11 mouse cellular contexts compared by ENCODE assay signal in genomic region chr11:86851714-86852533, GRCm38 (mm10). TPM values are rescaled to one million over a fixed set of nuclear protein-coding genes. Genes with fewer than 3 reads are reported as not detected.
DNase-seq lines count a peak whose midpoint lies in the region; ATAC-seq and TF ChIP-seq lines count a peak whose summit lies in the region.
"Had no signal": no experiment of that assay in that cellular context is flagged by ENCODE, and none has a peak within 500 bp of the region (broad histone marks: within the 10 kb centered on the region; RNA-seq: fewer than 3 reads in every experiment).

No protein-coding gene starts in this region.

- no peak for TF ChIP-seq RAD21 in CH12.LX (IDR thresholded peaks at IDR 0.05; ENCODE audit: low read depth, low read length)

- H3K27ac ChIP-seq in hindbrain, embryonic 13.5 days = peak overlapping the region; percentile 71
- H3K27ac ChIP-seq in hindbrain, embryonic 10.5 days = no peak overlapping the region
- no peak overlapping the region for H3K27ac ChIP-seq in CH12.LX (ENCODE audit: insufficient read depth, low read depth)
- peak overlapping the region; percentile 72 for H3K27ac ChIP-seq in forebrain, embryonic 10.5 days
- peak overlapping the region; percentile 62 for H3K27ac ChIP-seq in midbrain, embryonic 15.5 days
- H3K27ac ChIP-seq: heart, adult 2 months had no signal

- no peaks in the 10 kb centered on the region for H3K27me3 ChIP-seq in hindbrain, embryonic 13.5 days
- H3K27me3 ChIP-seq in hindbrain, embryonic 10.5 days (ENCODE audit: insufficient read depth, poor library complexity, severe bottlenecking) = no peaks in the 10 kb centered on the region
- H3K27me3 ChIP-seq in CH12.LX (replicated peaks) = no peaks in the 10 kb centered on the region
- no peaks in the 10 kb centered on the region for H3K27me3 ChIP-seq in forebrain, embryonic 10.5 days (ENCODE audit: poor library complexity, severe bottlenecking)
- no peaks in the 10 kb centered on the region for H3K27me3 ChIP-seq in midbrain, embryonic 15.5 days (replicated peaks)

- no peak for TF ChIP-seq EP300 in CH12.LX (IDR thresholded peaks at IDR 0.05; ENCODE audit: low read length)

- no peaks in the 10 kb centered on the region for H3K9me3 ChIP-seq in hindbrain, embryonic 13.5 days
- H3K9me3 ChIP-seq in hindbrain, embryonic 10.5 days = 0 out of 2 replicates have a peak, but pooled peaks cover 3% of the 10 kb centered on the region
- no peaks in the 10 kb centered on the region for H3K9me3 ChIP-seq in CH12.LX (replicated peaks; ENCODE audit: low read length)
- H3K9me3 ChIP-seq in forebrain, embryonic 10.5 days = no peaks in the 10 kb centered on the region; the same call in 1 of the 2 replicates
- H3K9me3 ChIP-seq in midbrain, embryonic 15.5 days = no peaks in the 10 kb centered on the region

- peaks cover 31% of the 10 kb centered on the region for H3K4me1 ChIP-seq in hindbrain, embryonic 13.5 days (replicated peaks)
- H3K4me1 ChIP-seq in hindbrain, embryonic 10.5 days (replicated peaks) = peaks cover 26% of the 10 kb centered on the region
- peaks cover 4 to 9% of the 10 kb centered on the region in 2 experiments for H3K4me1 ChIP-seq in CH12.LX (ENCODE audit: control insufficient read depth in 1 of 2, insufficient read depth in 2 of 2)
- peaks cover 44% of the 10 kb centered on the region for H3K4me1 ChIP-seq in forebrain, embryonic 10.5 days
- peaks cover 30% of the 10 kb centered on the region for H3K4me1 ChIP-seq in midbrain, embryonic 15.5 days

- no peak for ATAC-seq in hindbrain, embryonic 13.5 days (ENCODE audit: low FRiP score)
- no peak for ATAC-seq in midbrain, embryonic 15.5 days (replicated peaks)

- 26% methylated on average over 7 of the region's 7 CpGs for WGBS in hindbrain, embryonic 13.5 days
- 52% methylated on average over 7 of the region's 7 CpGs for WGBS in hindbrain, embryonic 10.5 days
- WGBS in forebrain, embryonic 10.5 days = 43% methylated on average over 7 of the region's 7 CpGs
- 20% methylated on average over 7 of the region's 7 CpGs for WGBS in midbrain, embryonic 15.5 days

- no peak for TF ChIP-seq POLR2A in CH12.LX (IDR thresholded peaks at IDR 0.05; ENCODE audit: low read depth, low read length)

- peak overlapping the region; percentile 4 for H3K4me2 ChIP-seq in hindbrain, embryonic 13.5 days
- H3K4me2 ChIP-seq in CH12.LX (ENCODE audit: insufficient read depth, low read depth, poor library complexity, severe bottlenecking) = no peak overlapping the region; the same call in 1 of the 2 replicates
- H3K4me2 ChIP-seq in midbrain, embryonic 15.5 days = peak overlapping the region; percentile 10; the same call in 1 of the 2 replicates

- in situ Hi-C loops in CH12.LX (cut with MboI; ENCODE audit: low pct_ligation_motif_present, low pct_unique_long_range_greater_than_20kb, low sequenced_read_pairs) = no loop called here

- H3K36me3 ChIP-seq in hindbrain, embryonic 13.5 days = no peaks in the 10 kb centered on the region
- H3K36me3 ChIP-seq in hindbrain, embryonic 10.5 days = no peaks in the 10 kb centered on the region
- no peaks in the 10 kb centered on the region for H3K36me3 ChIP-seq in CH12.LX (replicated peaks in 1 of 2; ENCODE audit: control insufficient read depth in 1 of 2, insufficient read depth in 1 of 2, low read length in 1 of 2)
- H3K36me3 ChIP-seq in forebrain, embryonic 10.5 days (replicated peaks) = no peaks in the 10 kb centered on the region
- no peaks in the 10 kb centered on the region for H3K36me3 ChIP-seq in midbrain, embryonic 15.5 days (replicated peaks)

- dilution Hi-C loops in CH12.LX (cut with MboI; ENCODE audit: extremely low pct_ligation_motif_present, extremely low pct_unique_long_range_greater_than_20kb, low sequenced_read_pairs) = no loop called here

- DNase-seq in hindbrain, embryonic 10.5 days (ENCODE audit: low spot score) = no peak
- DNase-seq in CH12.LX (ENCODE audit: extremely low read depth) = no peak
- no peak for DNase-seq in forebrain, embryonic 10.5 days (ENCODE audit: extremely low spot score, low spot score)
- no peak for DNase-seq in embryo, embryonic 10 days (ENCODE audit: low spot score)
- no peak for DNase-seq in frontal cortex, adult 2 months (ENCODE audit: extremely low spot score in 1 of 2, low spot score in 1 of 2)
- DNase-seq in urinary bladder, postnatal 10 days (ENCODE audit: low spot score) = no peak
- DNase-seq: heart, adult 2 months; layer of hippocampus, postnatal 36 days; spleen, adult 18-20 months had no signal

- no peaks in the 10 kb centered on the region for H3K79me2 ChIP-seq in CH12.LX (replicated peaks; ENCODE audit: control insufficient read depth, extremely low read depth, insufficient read depth, poor library complexity, severe bottlenecking)

- no peak overlapping the region for H3K4me3 ChIP-seq in hindbrain, embryonic 13.5 days
- H3K4me3 ChIP-seq in hindbrain, embryonic 10.5 days = no peak overlapping the region
- no peak overlapping the region for H3K4me3 ChIP-seq in CH12.LX (replicated peaks in 1 of 3; ENCODE audit: low read depth in 2 of 3, low read length in 2 of 3, poor library complexity in 1 of 3)
- H3K4me3 ChIP-seq in forebrain, embryonic 10.5 days = peak overlapping the region; percentile 20; the same call in 1 of the 2 replicates
- H3K4me3 ChIP-seq in midbrain, embryonic 15.5 days = no peak overlapping the region
- H3K4me3 ChIP-seq: heart, adult 2 months had no signal

- no peak overlapping the region for H3K9ac ChIP-seq in hindbrain, embryonic 13.5 days
- peak overlapping the region; percentile 31; the same call in 1 of the 2 replicates for H3K9ac ChIP-seq in CH12.LX (ENCODE audit: insufficient read depth, low read depth)
- no peak overlapping the region for H3K9ac ChIP-seq in midbrain, embryonic 15.5 days

- TF ChIP-seq CTCF in CH12.LX (conservative IDR thresholded peaks at IDR 0.05 in 1 of 2, IDR thresholded peaks at IDR 0.05 in 1 of 2; ENCODE audit: low read depth in 2 of 2, low read length in 2 of 2) = no peak

TF ChIP-seq in CH12.LX, 34 proteins besides CTCF, POLR2A, EP300 and RAD21:
- TF ChIP-seq BHLHE40 (IDR thresholded peaks at IDR 0.05; ENCODE audit: low read depth, low read length) (peak; percentile 56), ZNF384 (IDR thresholded peaks at IDR 0.05; ENCODE audit: low read depth, low read length) (peak; percentile 93), ELF1 (IDR thresholded peaks at IDR 0.05; ENCODE audit: low read depth, low read length) (no peak), JUN (IDR thresholded peaks at IDR 0.05; ENCODE audit: insufficient read depth, low read depth, low read length) (peak; percentile 26; the same call in 1 of the 2 replicates), MEF2A (IDR thresholded peaks at IDR 0.05; ENCODE audit: borderline replicate concordance, low read depth, low read length) (peak; percentile 71; the same call in 1 of the 2 replicates), TBP (conservative IDR thresholded peaks at IDR 0.05; ENCODE audit: low read depth, low read length) (no peak), UBTF (IDR thresholded peaks at IDR 0.05; ENCODE audit: low read depth, low read length) (no peak), KAT2A (IDR thresholded peaks at IDR 0.05; ENCODE audit: insufficient replicate concordance, low read length) (no peak)

RNA-seq across cellular contexts. Expression of gene Dhx40, which starts 44.4 kb away (rescaled TPM):
- 27.3 and 28.3 TPM in 2 replicates for polyA plus RNA-seq in hindbrain, embryonic 13.5 days (2015; fragmentation: Nextera tagmentation; extraction: Ambion mirVana)
- polyA plus RNA-seq in hindbrain, embryonic 10.5 days (2016; fragmentation: Nextera tagmentation; extraction: Ambion mirVana) = 34.1 and 37.8 TPM in 2 replicates
- total RNA-seq in CH12.LX (2012; rRNA removed) (12.3 and 12.6 TPM in 2 replicates), CH12.LX (2014; rRNA removed) (20.3 and 23.3 TPM in 2 replicates)
- 15.5 and 15.6 TPM in 2 replicates for polyA plus RNA-seq in CH12.LX (2012; ENCODE audit: insufficient read length, low read depth)
- polyA plus RNA-seq in forebrain, embryonic 10.5 days (2016; fragmentation: Nextera tagmentation; extraction: Ambion mirVana) = 39.7 and 41.6 TPM in 2 replicates
- polyA plus RNA-seq in midbrain, embryonic 15.5 days (2015; fragmentation: Nextera tagmentation; extraction: Ambion mirVana) = 21.7 and 22.6 TPM in 2 replicates
- 15.0 and 16.6 TPM in 2 replicates for polyA plus RNA-seq in frontal cortex, adult 2 months (2012; rRNA removed)

Comparison
In these comparisons a context has a peak if more than half of its experiments do, and no peak if none do; other contexts are left out.
1. H3K27ac ChIP-seq: peak in hindbrain, embryonic 13.5 days (single experiment), forebrain, embryonic 10.5 days (single experiment) and midbrain, embryonic 15.5 days (single experiment); none in hindbrain, embryonic 10.5 days (single experiment) and CH12.LX (single experiment).